Mouse (Mus musculus): ENCODE measurements around the gene Olfr1124. TPM values are rescaled to one million over a fixed set of nuclear protein-coding genes. Genes with fewer than 3 reads are reported as not detected.
"Not testable (repeated sequence)": the region's sequence is repeated elsewhere in the genome, so short reads cannot be mapped to it uniquely, and the experiment has no call there.

Olfr1124 gene
- total RNA-seq (2021): not detected
- long read RNA-seq, experiment 1: 0 reads
- long read RNA-seq, experiment 2: 0 reads

DNA sequence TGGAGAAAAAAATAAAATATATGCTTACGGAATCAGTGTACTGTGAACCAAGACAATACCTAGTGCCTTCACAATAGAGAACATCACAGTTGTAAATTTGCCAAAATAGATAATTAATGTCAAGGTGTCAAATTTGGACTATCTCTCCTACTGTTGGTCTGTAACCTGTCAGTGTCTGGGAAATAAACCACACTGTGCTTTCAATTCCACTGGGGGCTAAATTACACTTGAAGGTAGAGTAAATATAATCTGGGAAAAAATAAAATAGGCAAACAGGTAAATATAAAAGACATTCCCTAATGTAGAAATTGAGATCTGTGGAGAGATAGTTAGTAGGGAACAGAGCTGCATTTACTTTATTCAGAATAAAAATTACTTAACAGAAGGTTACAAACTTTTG, at the start of gene Olfr1124:
Gene Olfr1124 (plus strand): TSS at position 301 of the 400 bp plus-strand sequence.
- no peak for DNase-seq (ENCODE audit: low spot score)

- no peak for DNase-seq (ENCODE audit: low spot score)
Observed at GRCm38 (mm10) chr2:87383935-87384334, 46.1 kb upstream of the Olfr1124 start.

DNA sequence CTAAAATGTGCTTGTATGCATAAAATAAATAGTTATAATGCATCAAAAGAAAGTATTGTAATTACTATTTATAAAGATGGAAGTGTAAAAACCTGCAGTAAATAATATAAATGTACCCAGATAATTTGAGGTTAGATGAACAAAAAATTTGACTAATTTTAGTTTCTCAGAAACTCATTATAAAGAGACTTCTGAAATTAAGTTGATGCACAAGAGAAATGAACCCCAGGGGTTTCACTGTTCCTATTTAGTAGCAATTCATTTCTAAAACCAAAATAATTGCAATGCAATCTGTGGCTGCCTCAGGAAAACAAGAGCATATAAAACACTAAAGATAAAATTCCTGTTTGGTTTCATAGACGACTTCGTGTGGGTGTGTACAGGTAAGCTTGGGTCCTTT, 44.5 kb upstream of the Olfr1124 start, which contains the start of gene Olfr1122:
Gene Olfr1122 (plus strand): TSS at position 301 of the 400 bp plus-strand sequence.
- no peak for DNase-seq (ENCODE audit: low spot score)

DNA sequence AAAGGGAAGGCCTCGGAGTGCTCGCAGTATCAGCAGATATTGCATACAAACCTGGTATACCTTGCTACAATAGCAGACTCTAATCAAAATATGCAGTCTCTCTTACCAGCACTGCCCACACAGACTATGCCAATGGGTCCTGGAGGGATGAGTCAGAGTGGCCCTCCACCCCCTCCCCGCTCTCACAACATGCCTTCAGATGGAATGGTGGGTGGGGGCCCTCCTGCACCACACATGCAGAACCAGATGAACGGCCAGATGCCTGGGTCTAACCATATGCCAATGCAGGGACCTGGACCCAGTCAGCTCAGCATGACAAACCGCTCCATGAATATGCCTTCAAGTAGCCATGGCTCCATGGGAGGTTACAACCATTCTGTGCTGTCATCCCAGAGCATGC, 36.5 kb upstream of the Olfr1124 start:
- not testable (repeated sequence) for DNase-seq (ENCODE audit: low spot score)

DNA sequence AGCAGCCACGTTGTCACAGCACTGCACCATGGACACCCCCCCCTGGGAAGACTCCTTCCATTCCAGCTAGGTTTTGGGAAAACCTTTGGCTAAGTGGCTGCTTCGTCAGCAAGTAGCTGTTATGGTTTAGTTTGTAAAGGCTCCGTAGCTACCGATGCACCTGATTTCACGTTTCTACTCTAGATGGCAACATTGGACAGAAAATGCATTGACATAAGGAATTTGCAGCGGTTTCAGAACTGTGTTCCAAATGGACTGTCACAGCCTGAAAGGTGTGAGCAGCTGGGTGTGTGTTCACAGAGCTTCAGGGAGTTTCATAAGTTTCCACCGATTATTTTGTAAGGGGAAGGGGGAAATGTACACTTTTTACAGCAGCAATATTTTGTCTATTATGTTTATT, 35.4 kb upstream of the Olfr1124 start:
- not testable (repeated sequence) for DNase-seq (ENCODE audit: low spot score)

- no peak for DNase-seq (ENCODE audit: low spot score)
Observed at GRCm38 (mm10) chr2:87416335-87416734, 13.7 kb upstream of the Olfr1124 start, which contains the start of gene Olfr1123. Olfr1123 (plus strand) TSS chr2:87416635.

GRCm38 (mm10) chr2:87437731-87438130, 7.7 kb downstream of the Olfr1124 start:
- DNase-seq (ENCODE audit: low spot score): no peak

- DNase-seq (ENCODE audit: low spot score): no peak
Observed at GRCm38 (mm10) chr2:87453662-87454061, 23.6 kb downstream of the Olfr1124 start, which contains the start of gene Olfr1126. Olfr1126 (plus strand) TSS chr2:87453962.

GRCm38 (mm10) chr2:87461769-87462168, 31.7 kb downstream of the Olfr1124 start:
- no peak for DNase-seq (ENCODE audit: low spot score)

DNA sequence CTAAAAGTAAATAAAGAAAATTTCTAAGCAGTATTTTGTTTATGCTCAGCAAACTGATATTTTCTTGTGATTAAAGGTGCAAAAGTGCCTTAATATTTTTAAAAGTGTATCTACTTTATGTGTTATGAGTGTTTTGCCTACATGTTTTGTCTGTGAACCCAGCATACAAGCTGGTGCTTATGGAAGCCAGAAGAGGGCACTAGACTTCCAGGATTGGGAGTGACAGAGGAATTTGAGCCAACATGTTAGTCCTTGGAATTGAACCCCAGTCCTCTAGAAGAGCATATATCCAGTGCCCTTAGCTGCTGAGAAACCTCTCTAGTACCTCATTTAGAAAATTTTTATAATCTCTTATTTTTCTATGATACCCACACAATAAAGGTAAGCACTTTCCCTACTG, 50.1 kb downstream of the Olfr1124 start:
- DNase-seq (ENCODE audit: low spot score): no peak

DNA sequence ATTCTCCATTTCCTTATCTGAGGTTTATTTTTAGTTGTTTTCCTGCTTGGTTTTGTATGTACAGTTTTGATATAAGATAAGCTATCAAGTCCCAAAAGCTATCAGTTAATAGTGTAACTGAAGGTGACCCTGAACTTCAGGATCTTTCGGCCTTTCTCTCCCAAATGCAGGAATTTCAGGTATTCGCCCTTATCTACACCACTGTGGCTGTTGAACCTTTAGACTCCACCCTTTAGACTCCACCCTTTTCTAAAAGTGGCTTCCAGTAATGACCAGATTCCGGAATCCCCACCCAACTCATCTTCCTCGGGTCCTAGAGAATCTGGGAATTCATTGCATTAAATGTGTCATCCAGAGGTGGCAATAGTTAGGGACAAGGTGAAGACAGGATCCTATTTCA, 51.1 kb downstream of the Olfr1124 start:
- no peak for DNase-seq (ENCODE audit: low spot score)

DNA sequence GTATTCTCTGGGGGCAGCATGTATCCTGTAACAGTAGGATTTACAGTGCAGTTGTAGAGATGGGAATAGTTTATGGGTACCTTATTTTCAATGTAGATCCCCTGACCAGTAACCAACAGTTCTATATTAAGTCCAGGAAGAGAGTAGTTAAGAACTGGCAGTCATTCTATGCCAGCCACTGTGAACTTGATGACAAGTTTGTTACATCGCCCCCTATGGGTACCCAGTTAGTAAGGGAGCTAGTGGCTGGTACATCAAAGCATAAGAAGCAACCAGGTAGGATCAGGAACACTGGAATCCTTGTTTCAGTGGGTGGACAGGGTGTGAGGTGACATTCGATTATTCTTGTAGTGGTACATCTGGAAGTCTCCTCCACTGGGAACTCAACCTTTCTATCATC, 52.2 kb downstream of the Olfr1124 start:
- DNase-seq (ENCODE audit: low spot score): no peak

Other genes starting within 250 kb of the Olfr1124 start
- gene Olfr1112, start 242.5 kb upstream of the Olfr1124 start, total RNA-seq (2021): not detected
- not detected for gene Olfr1113, start 221.3 kb upstream of the Olfr1124 start, total RNA-seq (2021)
- not detected for gene Olfr1115, start 182.3 kb upstream of the Olfr1124 start, total RNA-seq (2021)
- gene Olfr1116, start 162.7 kb upstream of the Olfr1124 start, total RNA-seq (2021): not detected
- gene Olfr1118, start 122.7 kb upstream of the Olfr1124 start, total RNA-seq (2021): not detected
- not detected for gene Olfr1120, start 75.5 kb upstream of the Olfr1124 start, total RNA-seq (2021)
- not detected for gene Olfr1121, start 60.4 kb upstream of the Olfr1124 start, total RNA-seq (2021)
- under 1 TPM in 1 of 2 experiments, not detected in 1; 0.05 TPM for gene Olfr1122, start 44.4 kb upstream of the Olfr1124 start, total RNA-seq (2021)
- gene Olfr1123, start 13.6 kb upstream of the Olfr1124 start, total RNA-seq (2021): not detected
- gene Olfr1126, start 23.7 kb downstream of the Olfr1124 start, total RNA-seq (2021): not detected
- not detected for gene Pramel7, start 66.8 kb downstream of the Olfr1124 start, total RNA-seq (2021)
- gene Pramel6, start 76.3 kb downstream of the Olfr1124 start, total RNA-seq (2021): not detected
- gene Olfr153, start 101.5 kb downstream of the Olfr1124 start, total RNA-seq (2021): not detected
- not detected for gene Olfr1128, start 115.3 kb downstream of the Olfr1124 start, total RNA-seq (2021)
- not detected for gene Olfr1129, start 143.6 kb downstream of the Olfr1124 start, total RNA-seq (2021)
- not detected for gene Olfr1130, start 175.9 kb downstream of the Olfr1124 start, total RNA-seq (2021)
- gene Olfr1131, start 196.8 kb downstream of the Olfr1124 start, total RNA-seq (2021): not detected
- gene Olfr1132, start 207.3 kb downstream of the Olfr1124 start, total RNA-seq (2021): not detected
- gene Olfr1133, start 217.1 kb downstream of the Olfr1124 start, total RNA-seq (2021): not detected
- not detected for gene Olfr1134, start 228.2 kb downstream of the Olfr1124 start, total RNA-seq (2021)
- gene Olfr1135, start 243.4 kb downstream of the Olfr1124 start, total RNA-seq (2021): not detected

All from gastrocnemius, adult 18-20 months (tissue).